Mouse (Mus musculus) leukemia stem cell, adult 10-12 weeks (primary cell): ENCODE results near the gene Hsfy2. TPM values are rescaled to one million over a fixed set of nuclear protein-coding genes. Genes with fewer than 3 reads are reported as not detected.

Source experiments
- polyA plus RNA-seq: library from polyadenylated mRNA; stranded (reverse); fragments of >175 nt; gene quantifications from 2 replicates; pipeline ENCODE4 v1.2.3, GENCODE M21; 2012; ENCODE audit warnings: low replicate concordance

Hsfy2 gene
- not detected in 2 replicates for polyA plus RNA-seq

DNA sequence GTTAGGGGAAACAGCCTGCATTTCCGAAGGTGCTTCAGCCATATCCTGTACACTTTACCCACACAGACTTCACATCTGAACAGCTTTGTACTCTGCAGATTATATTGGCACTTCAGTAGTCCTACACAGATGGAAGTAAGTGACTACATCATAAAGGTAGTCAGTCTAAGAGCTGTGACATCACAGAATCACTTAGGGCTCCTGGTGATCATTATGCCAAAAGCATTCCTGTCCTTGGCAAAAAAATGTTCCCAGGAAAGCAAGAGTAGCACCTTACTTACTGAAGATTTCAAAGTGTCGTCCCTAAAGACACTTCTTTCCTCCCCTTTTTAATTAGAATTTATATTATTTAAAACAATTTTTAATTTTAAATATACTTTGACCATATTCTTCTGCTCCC is at the start of gene Hsfy2:
TSS of gene Hsfy2 (minus strand) at position 101 of the 400 bp plus-strand sequence.

